Mouse (Mus musculus) MEL (cell line): ENCODE data around the gene Adam1b. TPM values are rescaled to one million over a fixed set of nuclear protein-coding genes. Genes with fewer than 3 reads are reported as not detected.

Source experiments
- DNase-seq: peaks from one replicate; pipeline ENCODE4 v3.0.0; 2011; ENCODE audit warnings: low read depth, low spot score
- H3K27ac ChIP-seq: 2 replicates; pipeline ENCODE4 v1.5.1; 2012; ENCODE audit warnings: low read depth, mild to moderate bottlenecking, control low read depth, low read length, moderate library complexity; ENCODE audit not compliant: control insufficient read depth
- H3K27me3 ChIP-seq, 2 experiments: fragments of 150-350 bp in 1 of 2; sonication (generic) in 1 of 2; 2 replicates each; pipeline ENCODE4 v1.6.1; 2012; ENCODE audit warnings: low read length in 2 of 2, mild to moderate bottlenecking in 2 of 2, improper control_type of control experiment in 1 of 2, moderate library complexity in 1 of 2; ENCODE audit not compliant: insufficient read depth in 2 of 2, control insufficient read depth in 1 of 2
- H3K36me3 ChIP-seq, 2 experiments: 2 replicates each; pipeline ENCODE4 v1.6.1; 2012 to 2014; ENCODE audit warnings: low read length in 2 of 2, improper control_type of control experiment in 1 of 2, inconsistent platforms in 1 of 2, mild to moderate bottlenecking in 1 of 2; ENCODE audit not compliant: insufficient read depth in 2 of 2, control insufficient read depth in 1 of 2
- H3K4me1 ChIP-seq, 2 experiments: fragments of 150-350 bp in 1 of 2; sonication (generic) in 1 of 2; 2 replicates each; pipeline ENCODE4 v1.6.1; 2012; ENCODE audit warnings: low read length in 2 of 2, improper control_type of control experiment in 1 of 2, mild to moderate bottlenecking in 1 of 2; ENCODE audit not compliant: insufficient read depth in 2 of 2, control insufficient read depth in 1 of 2
- H3K4me3 ChIP-seq, 2 experiments: fragments of 150-350 bp in 1 of 2; sonication (generic) in 1 of 2; 2 replicates each; pipeline ENCODE4 v1.5.1; 2012; ENCODE audit warnings: low read depth in 2 of 2, low read length in 2 of 2, mild to moderate bottlenecking in 2 of 2, moderate library complexity in 2 of 2, control low read depth in 1 of 2, improper control_type of control experiment in 1 of 2; ENCODE audit not compliant: control insufficient read depth in 1 of 2, insufficient read depth in 1 of 2
- H3K79me2 ChIP-seq: 2 replicates; pipeline ENCODE4 v1.6.1; 2012; ENCODE audit warnings: mild to moderate bottlenecking, low read length, moderate library complexity; ENCODE audit not compliant: control insufficient read depth, poor library complexity, insufficient read depth
- H3K9ac ChIP-seq: 2 replicates; pipeline ENCODE4 v1.6.1; 2012; ENCODE audit warnings: low read depth, mild to moderate bottlenecking, control low read depth, low read length, moderate library complexity; ENCODE audit not compliant: control insufficient read depth, poor library complexity, severe bottlenecking
- H3K9me3 ChIP-seq: fragments of 150-350 bp; sonication (generic); replicated peaks from 2 replicates; pipeline ENCODE4 v1.6.1; 2012; ENCODE audit warnings: mild to moderate bottlenecking, low read length, improper control_type of control experiment, moderate library complexity; ENCODE audit not compliant: insufficient read depth
- BHLHE40 ChIP-seq: IDR thresholded peaks from 2 replicates; pipeline ENCODE4 v1.6.1; 2012; ENCODE audit warnings: low read depth, mild to moderate bottlenecking, inconsistent platforms, low read length, improper control_type of control experiment, borderline replicate concordance
- E2F4 ChIP-seq: IDR thresholded peaks from 2 replicates; pipeline ENCODE4 v1.6.1; 2011; ENCODE audit warnings: low read depth, low read length, improper control_type of control experiment, borderline replicate concordance
- ELF1 ChIP-seq: IDR thresholded peaks from 2 replicates; pipeline ENCODE4 v1.6.1; 2014; ENCODE audit warnings: low read depth, mild to moderate bottlenecking, inconsistent platforms, low read length, improper control_type of control experiment, moderate library complexity
- ETS1 ChIP-seq: IDR thresholded peaks from 2 replicates; pipeline ENCODE4 v1.6.1; 2012; ENCODE audit warnings: low read depth, mild to moderate bottlenecking, inconsistent platforms, low read length, improper control_type of control experiment, moderate library complexity
- GABPA ChIP-seq: IDR thresholded peaks from 2 replicates; pipeline ENCODE4 v1.6.1; 2012; ENCODE audit warnings: low read depth, mild to moderate bottlenecking, inconsistent platforms, low read length, improper control_type of control experiment, moderate library complexity
- HCFC1 ChIP-seq: IDR thresholded peaks from 2 replicates; pipeline ENCODE4 v1.6.1; 2012; ENCODE audit warnings: low read depth, mild to moderate bottlenecking, inconsistent platforms, low read length, improper control_type of control experiment, moderate library complexity
- JUND ChIP-seq: IDR thresholded peaks from 2 replicates; pipeline ENCODE4 v1.6.1; 2011; ENCODE audit warnings: low read depth, mild to moderate bottlenecking, improper control_type of control experiment, low read length
- MAX ChIP-seq: IDR thresholded peaks from 2 replicates; pipeline ENCODE4 v1.6.1; 2011; ENCODE audit warnings: low read length, improper control_type of control experiment
- MAZ ChIP-seq: IDR thresholded peaks from 2 replicates; pipeline ENCODE4 v1.6.1; 2012; ENCODE audit warnings: low read depth, mild to moderate bottlenecking, inconsistent platforms, low read length, improper control_type of control experiment
- MYB ChIP-seq: IDR thresholded peaks from 2 replicates; pipeline ENCODE4 v1.6.1; 2011; ENCODE audit warnings: mild to moderate bottlenecking, low read depth, low read length, improper control_type of control experiment
- NELFE ChIP-seq: IDR thresholded peaks from 2 replicates; pipeline ENCODE4 v1.6.1; 2011; ENCODE audit warnings: low read depth, low read length, improper control_type of control experiment
- POLR2AphosphoS2 ChIP-seq: IDR thresholded peaks from 2 replicates; pipeline ENCODE4 v1.6.1; 2011; ENCODE audit warnings: low read length, improper control_type of control experiment
- POLR2AphosphoS5 ChIP-seq: IDR thresholded peaks from 2 replicates; pipeline ENCODE4 v1.6.1; 2012; ENCODE audit warnings: low read depth, borderline replicate concordance, mild to moderate bottlenecking, inconsistent platforms, low read length, moderate library complexity, mixed read lengths
- SIN3A ChIP-seq: IDR thresholded peaks from 2 replicates; pipeline ENCODE4 v1.6.1; 2012; ENCODE audit warnings: low read length, improper control_type of control experiment, inconsistent platforms
- TAL1 ChIP-seq: IDR thresholded peaks from 2 replicates; pipeline ENCODE4 v1.6.1; 2012; ENCODE audit warnings: mild to moderate bottlenecking, inconsistent platforms, low read length, moderate library complexity, mixed read lengths
- UBTF ChIP-seq: IDR thresholded peaks from 2 replicates; pipeline ENCODE4 v1.6.1; 2012; ENCODE audit warnings: low read depth, mild to moderate bottlenecking, inconsistent platforms, low read length, improper control_type of control experiment, moderate library complexity, borderline replicate concordance; ENCODE audit not compliant: insufficient read depth
- USF1 ChIP-seq: IDR thresholded peaks from 2 replicates; pipeline ENCODE4 v1.6.1; 2014; ENCODE audit warnings: low read depth, mild to moderate bottlenecking, inconsistent platforms, low read length, improper control_type of control experiment, moderate library complexity
- ZMIZ1 ChIP-seq: IDR thresholded peaks from 2 replicates; pipeline ENCODE4 v1.6.1; 2012; ENCODE audit warnings: low read depth, mild to moderate bottlenecking, inconsistent platforms, low read length, improper control_type of control experiment, moderate library complexity
- ZNF384 ChIP-seq: IDR thresholded peaks from 2 replicates; pipeline ENCODE4 v1.6.1; 2012; ENCODE audit warnings: low read depth, mild to moderate bottlenecking, inconsistent platforms, low read length, improper control_type of control experiment
- polyA plus RNA-seq, 2 experiments: library from polyadenylated mRNA; stranded (reverse) in 1 of 2; unstranded in 1 of 2; fragments of >175 nt in 1 of 2; fragments of >200 nt in 1 of 2; gene quantifications; 2 replicates each; pipeline versions ENCODE4 v1.2.1 to v1.2.4; 2012; ENCODE audit warnings: low replicate concordance in 2 of 2, low read depth in 1 of 2; ENCODE audit not compliant: insufficient read length in 2 of 2, insufficient read depth in 1 of 2, missing spikeins in 1 of 2
- total RNA-seq: library from RNA; depleted of rRNA; stranded (reverse); fragments of 300-350 nt; gene quantifications from 2 replicates; pipeline ENCODE4 v1.2.3, GENCODE M21; 2012

Adam1b gene
- total and polyA plus RNA-seq, 3 experiments: 0.06 TPM; not detected in 2

GRCm38 (mm10) chr5:121453743-121454502 is 49.3 kb downstream of the Adam1b start:
- H3K9ac ChIP-seq: no peak overlapping the region
- no peak overlapping the region for H3K27ac ChIP-seq

GRCm38 (mm10) chr5:121452906-121453305 is 50.3 kb downstream of the Adam1b start:
- DNase-seq: no peak
- peak overlapping the region; percentile 84 to 96 for H3K4me3 ChIP-seq
- peak overlapping the region; percentile 64 for H3K27ac ChIP-seq
- no peaks in the 10 kb centered on the region for H3K9me3 ChIP-seq
- H3K27me3 ChIP-seq: no peaks in the 10 kb centered on the region
- H3K79me2 ChIP-seq: peaks cover 20% of the 10 kb centered on the region
- TF ChIP-seq HCFC1 (no peak), USF1 (no peak), POLR2AphosphoS5 (no peak), GABPA (no peak), MAX (no peak), TAL1 (no peak), ZNF384 (no peak), BHLHE40 (no peak), MYB (no peak), ZMIZ1 (no peak)
- TF ChIP-seq, all 39 proteins: peak for 0
- peak overlapping the region; percentile 88 for H3K9ac ChIP-seq
- H3K4me1 ChIP-seq: peaks cover 7 to 23% of the 10 kb centered on the region in 2 experiments
- peaks cover 0 to 22% of the 10 kb centered on the region in 2 experiments; a peak in 2 of 4 replicates for H3K36me3 ChIP-seq

More at GRCm38 (mm10) chr5:121453743-121454502, 49.3 kb downstream of the Adam1b start:
- Histone ChIP-seq H3K27me3 (no peaks in the 10 kb centered on the region), H3K4me3 (no peak overlapping the region), H3K4me1 (peaks cover 7 to 23% of the 10 kb centered on the region in 2 experiments), H3K79me2 (peaks cover 20% of the 10 kb centered on the region), H3K9me3 (no peaks in the 10 kb centered on the region), H3K36me3 (peaks cover 0 to 22% of the 10 kb centered on the region in 2 experiments; a peak in 2 of 4 replicates)
- no peak for DNase-seq
- TF ChIP-seq UBTF (no peak), MAZ (no peak), E2F4 (no peak), JUND (no peak), NELFE (no peak), POLR2AphosphoS2 (peak; percentile 10; the same call in 1 of the 2 replicates), ETS1 (no peak), SIN3A (no peak), ELF1 (no peak)
